Mouse (Mus musculus) heart, embryonic 14.5 days (tissue): ENCODE measurements around the gene 1810010H24Rik. TPM values are rescaled to one million over a fixed set of nuclear protein-coding genes. Genes with fewer than 3 reads are reported as not detected.
"Not testable (repeated sequence)": the region's sequence is repeated elsewhere in the genome, so short reads cannot be mapped to it uniquely, and the experiment has no call there.

Experiments
- ATAC-seq: fragments of 200-750 bp; cut with Nextera tagmentation; 2 replicates; pipeline ENCODE4 v1.8.0; 2017; ENCODE audit warnings: low read depth, moderate TSS enrichment; ENCODE audit not compliant: insufficient number of reproducible peaks, insufficient read depth, low FRiP score
- H3K27ac ChIP-seq, 2 experiments: fragments of 200-500 bp in 1 of 2; fragments of 300-500 bp in 1 of 2; sonication (generic) in 1 of 2; replicated peaks in 1 of 2; 2 replicates each; pipeline ENCODE4 v1.5.1; 2012 to 2014; ENCODE audit warnings: low read depth in 2 of 2, low read length in 2 of 2, control low read depth in 1 of 2, mild to moderate bottlenecking in 1 of 2, mixed read lengths in 1 of 2; ENCODE audit not compliant: control insufficient read depth in 1 of 2, insufficient read depth in 1 of 2
- H3K27me3 ChIP-seq: fragments of 300-500 bp; sonication (generic); 2 replicates; pipeline ENCODE4 v1.6.1; 2014; ENCODE audit warnings: mild to moderate bottlenecking, low read length, control low read depth; ENCODE audit not compliant: control insufficient read depth, insufficient read depth
- H3K36me3 ChIP-seq: fragments of 300-500 bp; sonication (generic); 2 replicates; pipeline ENCODE4 v1.6.1; 2014; ENCODE audit warnings: mild to moderate bottlenecking, control low read depth, low read length, mixed read lengths; ENCODE audit not compliant: control insufficient read depth, insufficient read depth
- H3K4me1 ChIP-seq, 2 experiments: fragments of 200-500 bp in 1 of 2; fragments of 300-500 bp in 1 of 2; sonication (generic) in 1 of 2; 2 replicates each; pipeline ENCODE4 v1.6.1; 2012 to 2014; ENCODE audit warnings: low read length in 2 of 2, control low read depth in 1 of 2, mixed read lengths in 1 of 2; ENCODE audit not compliant: control insufficient read depth in 2 of 2, insufficient read depth in 2 of 2
- H3K4me2 ChIP-seq: fragments of 300-500 bp; sonication (generic); 2 replicates; pipeline ENCODE4 v1.6.1; 2014; ENCODE audit warnings: mild to moderate bottlenecking, low read length
- H3K4me3 ChIP-seq, 2 experiments: fragments of 200-500 bp in 1 of 2; fragments of 300-500 bp in 1 of 2; sonication (generic) in 1 of 2; 2 replicates each; pipeline ENCODE4 v1.5.1; 2012 to 2014; ENCODE audit warnings: low read length in 2 of 2, mild to moderate bottlenecking in 2 of 2, control low read depth in 1 of 2, low read depth in 1 of 2, moderate library complexity in 1 of 2; ENCODE audit not compliant: control insufficient read depth in 1 of 2, insufficient read depth in 1 of 2
- H3K9ac ChIP-seq: fragments of 300-500 bp; sonication (generic); 2 replicates; pipeline ENCODE4 v1.6.1; 2014; ENCODE audit warnings: mild to moderate bottlenecking, low read length
- H3K9me3 ChIP-seq: fragments of 300-500 bp; sonication (generic); 2 replicates; pipeline ENCODE4 v1.6.1; 2016; ENCODE audit warnings: low read length, control low read depth; ENCODE audit not compliant: control insufficient read depth
- WGBS: fragments of 180-500 bp; shearing (Covaris S2); extraction: QIAGEN DNeasy Blood & Tissue Kit; methylation state at CpG from one replicate; pipeline ENCODE4 v1.1.7; 2014; 5-methylcytosine and 5-hydroxymethylcytosine counted together
- polyA plus RNA-seq: library from polyadenylated mRNA; unstranded; fragments of >200 nt; fragmentation: Nextera tagmentation; extraction: Ambion mirVana; gene quantifications from 2 replicates; pipeline ENCODE4 v1.2.1, GENCODE M21; 2014

1810010H24Rik gene
- polyA plus RNA-seq, 1 experiment from 2014 or later, result 4.1 TPM

GRCm38 (mm10) chr11:107046766-107047620, 21.5 kb downstream of the 1810010H24Rik start:
- no peak overlapping the region for H3K9ac ChIP-seq
- ATAC-seq, result no peak

GRCm38 (mm10) chr11:107054870-107055269, 29.4 kb downstream of the 1810010H24Rik start:
- Histone ChIP-seq H3K9ac (no peak overlapping the region), H3K4me2 (no peak overlapping the region), H3K4me3 (no peak overlapping the region), H3K9me3 (no peaks in the 10 kb centered on the region), H3K36me3 (peaks cover 85% of the 10 kb centered on the region), H3K27me3 (no peaks in the 10 kb centered on the region), H3K4me1 (no peaks in the 10 kb centered on the region), H3K27ac (no peak overlapping the region)
- ATAC-seq, result no peak
- WGBS, result 90% methylated on average over 6 of the region's 6 CpGs

More at GRCm38 (mm10) chr11:107046766-107047620, 21.5 kb downstream of the 1810010H24Rik start:
- WGBS, result 88% methylated on average over 15 of the region's 15 CpGs
- H3K9me3 ChIP-seq, result no peaks in the 10 kb centered on the region
- H3K27ac ChIP-seq, result no peak overlapping the region
- no peaks in the 10 kb centered on the region for H3K4me1 ChIP-seq
- no peak overlapping the region for H3K4me3 ChIP-seq
- no peak overlapping the region for H3K4me2 ChIP-seq
- H3K36me3 ChIP-seq, result peaks cover 53% of the 10 kb centered on the region
- no peaks in the 10 kb centered on the region for H3K27me3 ChIP-seq

- H3K36me3 ChIP-seq, result peaks cover 100% of the 10 kb centered on the region
- H3K4me1 ChIP-seq, result no peaks in the 10 kb centered on the region
- H3K4me2 ChIP-seq, result no peak overlapping the region
- H3K9me3 ChIP-seq, result no peaks in the 10 kb centered on the region
- H3K9ac ChIP-seq, result no peak overlapping the region
- ATAC-seq, result no peak
- no peaks in the 10 kb centered on the region for H3K27me3 ChIP-seq
- H3K4me3 ChIP-seq, result no peak overlapping the region
- no peak overlapping the region for H3K27ac ChIP-seq
- WGBS, result 92% methylated on average over 6 of the region's 6 CpGs
These were observed 31.9 kb downstream of the 1810010H24Rik start for GRCm38 (mm10) chr11:107057391-107057790.

- not testable (repeated sequence) for H3K27ac ChIP-seq, ATAC-seq, H3K9me3 ChIP-seq, H3K4me1 ChIP-seq, H3K4me3 ChIP-seq, H3K27me3 ChIP-seq, H3K4me2 ChIP-seq, H3K9ac ChIP-seq
- WGBS, result 92% methylated on average over 3 of the region's 3 CpGs
- peaks cover 97% of the 10 kb centered on the region for H3K36me3 ChIP-seq
These were observed 34.2 kb downstream of the 1810010H24Rik start for GRCm38 (mm10) chr11:107059634-107060033.

- no peaks in the 10 kb centered on the region for H3K27me3 ChIP-seq
- 77% methylated on average over 1 of the region's 1 CpGs for WGBS
- no peak overlapping the region for H3K4me2 ChIP-seq
- H3K4me3 ChIP-seq, result no peak overlapping the region
- H3K36me3 ChIP-seq, result peaks cover 97% of the 10 kb centered on the region
- no peak for ATAC-seq
- peaks cover 0 to 6% of the 10 kb centered on the region in 2 experiments; a peak in 1 of 4 replicates for H3K4me1 ChIP-seq
- no peaks in the 10 kb centered on the region for H3K9me3 ChIP-seq
- H3K27ac ChIP-seq, result no peak overlapping the region
- no peak overlapping the region for H3K9ac ChIP-seq
These were observed 35.5 kb downstream of the 1810010H24Rik start for GRCm38 (mm10) chr11:107060941-107061340.

GRCm38 (mm10) chr11:107063067-107063466, 37.6 kb downstream of the 1810010H24Rik start:
- WGBS, result 63% methylated on average over 3 of the region's 3 CpGs
- Histone ChIP-seq H3K4me3 (no peak overlapping the region), H3K4me1 (peaks cover 0 to 6% of the 10 kb centered on the region in 2 experiments; a peak in 1 of 4 replicates), H3K9ac (no peak overlapping the region), H3K9me3 (no peaks in the 10 kb centered on the region), H3K36me3 (peaks cover 97% of the 10 kb centered on the region), H3K4me2 (no peak overlapping the region), H3K27ac (peak overlapping the region; percentile 20 to 25; a peak in 2 of 4 replicates), H3K27me3 (no peaks in the 10 kb centered on the region)
- ATAC-seq, result no peak

GRCm38 (mm10) chr11:107064590-107064989, 39.1 kb downstream of the 1810010H24Rik start:
- H3K9me3 ChIP-seq, result no peaks in the 10 kb centered on the region
- peaks cover 88% of the 10 kb centered on the region for H3K36me3 ChIP-seq
- H3K4me3 ChIP-seq, result no peak overlapping the region
- H3K9ac ChIP-seq, result no peak overlapping the region
- no peak for ATAC-seq
- WGBS, result 83% methylated on average over 1 of the region's 1 CpGs
- H3K27me3 ChIP-seq, result no peaks in the 10 kb centered on the region
- no peak overlapping the region for H3K4me2 ChIP-seq
- no peak overlapping the region for H3K27ac ChIP-seq
- H3K4me1 ChIP-seq, result peaks cover 0 to 6% of the 10 kb centered on the region in 2 experiments; a peak in 1 of 4 replicates
